Mouse (Mus musculus) kidney, embryonic 14.5 days (tissue): Measurements from ENCODE around the gene Zp1. TPM values are rescaled to one million over a fixed set of nuclear protein-coding genes. Genes with fewer than 3 reads are reported as not detected.

ENCODE experiments used
- polyA plus RNA-seq: library from polyadenylated mRNA; unstranded; fragments of >200 nt; fragmentation: Nextera tagmentation; extraction: Ambion mirVana; gene quantifications from 2 replicates; pipeline ENCODE4 v1.2.1, GENCODE M21; 2014

Zp1 gene
- polyA plus RNA-seq, 1 experiment from 2014 or later, result not detected

Other genes starting within 250 kb of the Zp1 start
- not detected in 2 replicates for gene Pga5, start 242.6 kb downstream of the Zp1 start, polyA plus RNA-seq
- gene Vps37c, start 231.9 kb downstream of the Zp1 start, polyA plus RNA-seq, result 18.9 and 31.7 TPM in 2 replicates
- 0.46 and 0.61 TPM in 2 replicates for gene Cd5, start 181.6 kb downstream of the Zp1 start, polyA plus RNA-seq
- gene Cd6, start 90.6 kb downstream of the Zp1 start, polyA plus RNA-seq, result 0.09 TPM in 1 of 2 replicates, not detected in the other
- gene Slc15a3, start 80.9 kb downstream of the Zp1 start, polyA plus RNA-seq, result 0.44 and 0.69 TPM in 2 replicates
- 65.2 and 71.5 TPM in 2 replicates for gene Tmem132a, start 50.7 kb downstream of the Zp1 start, polyA plus RNA-seq
- 87.6 and 90.9 TPM in 2 replicates for gene Tmem109, start 38.6 kb downstream of the Zp1 start, polyA plus RNA-seq
- 61.0 and 75.7 TPM in 2 replicates for gene Prpf19, start 25.4 kb downstream of the Zp1 start, polyA plus RNA-seq
- gene Ptgdr2, start 16.5 kb upstream of the Zp1 start, polyA plus RNA-seq, result not detected in 2 replicates
- gene Ccdc86, start 28.6 kb upstream of the Zp1 start, polyA plus RNA-seq, result 26.0 and 32.7 TPM in 2 replicates
- not detected in 2 replicates for gene Ms4a10, start 54.0 kb upstream of the Zp1 start, polyA plus RNA-seq
- gene Ms4a15, start 72.6 kb upstream of the Zp1 start, polyA plus RNA-seq, result not detected in 2 replicates
- not detected in 2 replicates for gene Ms4a18, start 97.4 kb upstream of the Zp1 start, polyA plus RNA-seq
- gene Ms4a8a, start 160.5 kb upstream of the Zp1 start, polyA plus RNA-seq, result not detected in 2 replicates
- gene 1700017D01Rik, start 210.2 kb upstream of the Zp1 start, polyA plus RNA-seq, result not detected in 2 replicates
- not detected in 2 replicates for gene 1700025F22Rik, start 244.7 kb upstream of the Zp1 start, polyA plus RNA-seq